Mouse (Mus musculus) MEL (cell line): ENCODE results near the gene Tshz2. TPM values are rescaled to one million over a fixed set of nuclear protein-coding genes. Genes with fewer than 3 reads are reported as not detected.

ENCODE experiments used
- DNase-seq: peaks from one replicate; pipeline ENCODE4 v3.0.0; 2011; ENCODE audit warnings: low read depth, low spot score
- H3K27ac ChIP-seq: 2 replicates; pipeline ENCODE4 v1.5.1; 2012; ENCODE audit warnings: low read depth, mild to moderate bottlenecking, control low read depth, low read length, moderate library complexity; ENCODE audit not compliant: control insufficient read depth
- H3K27me3 ChIP-seq, 2 experiments: fragments of 150-350 bp in 1 of 2; sonication (generic) in 1 of 2; 2 replicates each; pipeline ENCODE4 v1.6.1; 2012; ENCODE audit warnings: low read length in 2 of 2, mild to moderate bottlenecking in 2 of 2, improper control_type of control experiment in 1 of 2, moderate library complexity in 1 of 2; ENCODE audit not compliant: insufficient read depth in 2 of 2, control insufficient read depth in 1 of 2
- H3K36me3 ChIP-seq, 2 experiments: 2 replicates each; pipeline ENCODE4 v1.6.1; 2012 to 2014; ENCODE audit warnings: low read length in 2 of 2, improper control_type of control experiment in 1 of 2, inconsistent platforms in 1 of 2, mild to moderate bottlenecking in 1 of 2; ENCODE audit not compliant: insufficient read depth in 2 of 2, control insufficient read depth in 1 of 2
- H3K4me1 ChIP-seq, 2 experiments: fragments of 150-350 bp in 1 of 2; sonication (generic) in 1 of 2; 2 replicates each; pipeline ENCODE4 v1.6.1; 2012; ENCODE audit warnings: low read length in 2 of 2, improper control_type of control experiment in 1 of 2, mild to moderate bottlenecking in 1 of 2; ENCODE audit not compliant: insufficient read depth in 2 of 2, control insufficient read depth in 1 of 2
- H3K4me3 ChIP-seq, 2 experiments: fragments of 150-350 bp in 1 of 2; sonication (generic) in 1 of 2; 2 replicates each; pipeline ENCODE4 v1.5.1; 2012; ENCODE audit warnings: low read depth in 2 of 2, low read length in 2 of 2, mild to moderate bottlenecking in 2 of 2, moderate library complexity in 2 of 2, control low read depth in 1 of 2, improper control_type of control experiment in 1 of 2; ENCODE audit not compliant: control insufficient read depth in 1 of 2, insufficient read depth in 1 of 2
- H3K79me2 ChIP-seq: 2 replicates; pipeline ENCODE4 v1.6.1; 2012; ENCODE audit warnings: mild to moderate bottlenecking, low read length, moderate library complexity; ENCODE audit not compliant: control insufficient read depth, poor library complexity, insufficient read depth
- H3K9ac ChIP-seq: 2 replicates; pipeline ENCODE4 v1.6.1; 2012; ENCODE audit warnings: low read depth, mild to moderate bottlenecking, control low read depth, low read length, moderate library complexity; ENCODE audit not compliant: control insufficient read depth, poor library complexity, severe bottlenecking
- H3K9me3 ChIP-seq: fragments of 150-350 bp; sonication (generic); replicated peaks from 2 replicates; pipeline ENCODE4 v1.6.1; 2012; ENCODE audit warnings: mild to moderate bottlenecking, low read length, improper control_type of control experiment, moderate library complexity; ENCODE audit not compliant: insufficient read depth
- BHLHE40 ChIP-seq: IDR thresholded peaks from 2 replicates; pipeline ENCODE4 v1.6.1; 2012; ENCODE audit warnings: low read depth, mild to moderate bottlenecking, inconsistent platforms, low read length, improper control_type of control experiment, borderline replicate concordance
- CHD1 ChIP-seq: IDR thresholded peaks from 2 replicates; pipeline ENCODE4 v1.6.1; 2012; ENCODE audit warnings: low read depth, mild to moderate bottlenecking, inconsistent platforms, low read length, improper control_type of control experiment
- CHD2 ChIP-seq: IDR thresholded peaks from 2 replicates; pipeline ENCODE4 v1.6.1; 2011; ENCODE audit warnings: low read length, improper control_type of control experiment
- CTCF ChIP-seq, 3 experiments: IDR thresholded peaks in 2 of 3; conservative IDR thresholded peaks in 1 of 3; 2 replicates each; pipeline ENCODE4 v1.5.1; 2011 to 2012; ENCODE audit warnings: low read length in 3 of 3, low read depth in 2 of 3, mild to moderate bottlenecking in 2 of 3, improper control_type of control experiment in 1 of 3, inconsistent platforms in 1 of 3, mixed read lengths in 1 of 3, moderate library complexity in 1 of 3; ENCODE audit not compliant: control insufficient read depth in 1 of 3, insufficient read depth in 1 of 3, poor library complexity in 1 of 3, severe bottlenecking in 1 of 3
- E2F4 ChIP-seq: IDR thresholded peaks from 2 replicates; pipeline ENCODE4 v1.6.1; 2011; ENCODE audit warnings: low read depth, low read length, improper control_type of control experiment, borderline replicate concordance
- ELF1 ChIP-seq: IDR thresholded peaks from 2 replicates; pipeline ENCODE4 v1.6.1; 2014; ENCODE audit warnings: low read depth, mild to moderate bottlenecking, inconsistent platforms, low read length, improper control_type of control experiment, moderate library complexity
- EP300 ChIP-seq, 2 experiments: IDR thresholded peaks; 2 replicates each; pipeline ENCODE4 v1.6.1; 2011; ENCODE audit warnings: improper control_type of control experiment in 2 of 2, low read length in 2 of 2, low read depth in 1 of 2, mild to moderate bottlenecking in 1 of 2
- ETS1 ChIP-seq: IDR thresholded peaks from 2 replicates; pipeline ENCODE4 v1.6.1; 2012; ENCODE audit warnings: low read depth, mild to moderate bottlenecking, inconsistent platforms, low read length, improper control_type of control experiment, moderate library complexity
- GABPA ChIP-seq: IDR thresholded peaks from 2 replicates; pipeline ENCODE4 v1.6.1; 2012; ENCODE audit warnings: low read depth, mild to moderate bottlenecking, inconsistent platforms, low read length, improper control_type of control experiment, moderate library complexity
- GATA1 ChIP-seq: IDR thresholded peaks from 2 replicates; pipeline ENCODE4 v1.6.1; 2011; ENCODE audit warnings: low read depth, low read length, improper control_type of control experiment
- HCFC1 ChIP-seq: IDR thresholded peaks from 2 replicates; pipeline ENCODE4 v1.6.1; 2012; ENCODE audit warnings: low read depth, mild to moderate bottlenecking, inconsistent platforms, low read length, improper control_type of control experiment, moderate library complexity
- JUND ChIP-seq: IDR thresholded peaks from 2 replicates; pipeline ENCODE4 v1.6.1; 2011; ENCODE audit warnings: low read depth, mild to moderate bottlenecking, improper control_type of control experiment, low read length
- MAFK ChIP-seq: IDR thresholded peaks from 2 replicates; pipeline ENCODE4 v1.6.1; 2011; ENCODE audit warnings: low read depth, mild to moderate bottlenecking, low read length, improper control_type of control experiment, borderline replicate concordance
- MYB ChIP-seq: IDR thresholded peaks from 2 replicates; pipeline ENCODE4 v1.6.1; 2011; ENCODE audit warnings: mild to moderate bottlenecking, low read depth, low read length, improper control_type of control experiment
- MYC ChIP-seq: IDR thresholded peaks from 2 replicates; pipeline ENCODE4 v1.6.1; 2011; ENCODE audit warnings: low read depth, mild to moderate bottlenecking, low read length, improper control_type of control experiment, moderate library complexity
- NELFE ChIP-seq: IDR thresholded peaks from 2 replicates; pipeline ENCODE4 v1.6.1; 2011; ENCODE audit warnings: low read depth, low read length, improper control_type of control experiment
- NRF1 ChIP-seq: IDR thresholded peaks from 2 replicates; pipeline ENCODE4 v1.6.1; 2014; ENCODE audit warnings: low read depth, mild to moderate bottlenecking, inconsistent platforms, low read length, improper control_type of control experiment, moderate library complexity; ENCODE audit not compliant: poor library complexity, insufficient read depth, severe bottlenecking
- POLR2AphosphoS2 ChIP-seq: IDR thresholded peaks from 2 replicates; pipeline ENCODE4 v1.6.1; 2011; ENCODE audit warnings: low read length, improper control_type of control experiment
- POLR2AphosphoS5 ChIP-seq: IDR thresholded peaks from 2 replicates; pipeline ENCODE4 v1.6.1; 2012; ENCODE audit warnings: low read depth, borderline replicate concordance, mild to moderate bottlenecking, inconsistent platforms, low read length, moderate library complexity, mixed read lengths
- RAD21 ChIP-seq: IDR thresholded peaks from 2 replicates; pipeline ENCODE4 v1.6.1; 2011; ENCODE audit warnings: mild to moderate bottlenecking, low read depth, low read length, improper control_type of control experiment
- RCOR1 ChIP-seq: IDR thresholded peaks from 2 replicates; pipeline ENCODE4 v1.6.1; 2012; ENCODE audit warnings: low read depth, mild to moderate bottlenecking, inconsistent platforms, low read length, improper control_type of control experiment
- SIN3A ChIP-seq: IDR thresholded peaks from 2 replicates; pipeline ENCODE4 v1.6.1; 2012; ENCODE audit warnings: low read length, improper control_type of control experiment, inconsistent platforms
- TAL1 ChIP-seq: IDR thresholded peaks from 2 replicates; pipeline ENCODE4 v1.6.1; 2012; ENCODE audit warnings: mild to moderate bottlenecking, inconsistent platforms, low read length, moderate library complexity, mixed read lengths
- TBP ChIP-seq: IDR thresholded peaks from 2 replicates; pipeline ENCODE4 v1.8.0; 2011; ENCODE audit warnings: low read depth, low read length, improper control_type of control experiment
- TCF12 ChIP-seq: IDR thresholded peaks from 2 replicates; pipeline ENCODE4 v1.6.1; 2014; ENCODE audit warnings: low read depth, mild to moderate bottlenecking, inconsistent platforms, low read length, improper control_type of control experiment, moderate library complexity
- USF1 ChIP-seq: IDR thresholded peaks from 2 replicates; pipeline ENCODE4 v1.6.1; 2014; ENCODE audit warnings: low read depth, mild to moderate bottlenecking, inconsistent platforms, low read length, improper control_type of control experiment, moderate library complexity
- USF2 ChIP-seq, 2 experiments: IDR thresholded peaks; 2 replicates each; pipeline ENCODE4 v1.6.1; 2011 to 2012; ENCODE audit warnings: improper control_type of control experiment in 2 of 2, low read length in 2 of 2, borderline replicate concordance in 1 of 2, inconsistent platforms in 1 of 2, low read depth in 1 of 2, mild to moderate bottlenecking in 1 of 2; ENCODE audit not compliant: insufficient read depth in 1 of 2
- ZNF384 ChIP-seq: IDR thresholded peaks from 2 replicates; pipeline ENCODE4 v1.6.1; 2012; ENCODE audit warnings: low read depth, mild to moderate bottlenecking, inconsistent platforms, low read length, improper control_type of control experiment
- polyA plus RNA-seq, 2 experiments: library from polyadenylated mRNA; stranded (reverse) in 1 of 2; unstranded in 1 of 2; fragments of >175 nt in 1 of 2; fragments of >200 nt in 1 of 2; gene quantifications; 2 replicates each; pipeline versions ENCODE4 v1.2.1 to v1.2.4; 2012; ENCODE audit warnings: low replicate concordance in 2 of 2, low read depth in 1 of 2; ENCODE audit not compliant: insufficient read length in 2 of 2, insufficient read depth in 1 of 2, missing spikeins in 1 of 2
- total RNA-seq: library from RNA; depleted of rRNA; stranded (reverse); fragments of 300-350 nt; gene quantifications from 2 replicates; pipeline ENCODE4 v1.2.3, GENCODE M21; 2012

Tshz2 gene
- total and polyA plus RNA-seq, 3 experiments = not detected

DNA sequence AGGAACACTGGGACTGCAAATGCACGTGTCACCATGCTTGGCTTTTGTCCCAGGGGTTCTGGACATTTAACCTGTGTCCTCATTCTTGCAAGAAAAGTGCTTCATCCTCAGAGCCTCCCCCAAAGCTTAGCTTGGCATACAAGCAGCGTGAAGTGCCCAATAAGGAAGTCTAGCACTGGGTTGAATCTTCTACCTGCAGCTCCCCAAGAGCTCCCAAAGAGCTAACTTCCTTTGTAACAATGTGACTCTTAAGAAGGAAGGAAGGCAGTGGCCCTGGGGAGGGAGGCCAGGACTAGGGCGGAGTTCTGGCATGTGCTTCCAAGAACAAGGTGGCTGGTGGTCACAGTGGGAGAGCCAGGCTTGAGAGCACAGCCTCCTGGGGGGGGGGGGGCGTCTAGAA, 18.1 kb upstream of the Tshz2 start:
- H3K27me3 ChIP-seq = no peaks in the 10 kb centered on the region
- no peaks in the 10 kb centered on the region for H3K9me3 ChIP-seq
- no peaks in the 10 kb centered on the region for H3K4me1 ChIP-seq
- TF ChIP-seq NRF1 (no peak), ZNF384 (no peak), GATA1 (no peak), HCFC1 (no peak), NELFE (no peak), TAL1 (no peak), JUND (no peak), POLR2AphosphoS2 (no peak), CHD2 (no peak)
- TF ChIP-seq, all 39 proteins: peak for 0
- no peaks in the 10 kb centered on the region for H3K79me2 ChIP-seq
- DNase-seq = no peak
- no peak overlapping the region for H3K9ac ChIP-seq
- no peaks in the 10 kb centered on the region for H3K36me3 ChIP-seq
- H3K4me3 ChIP-seq = no peak overlapping the region
- H3K27ac ChIP-seq = no peak overlapping the region

DNA sequence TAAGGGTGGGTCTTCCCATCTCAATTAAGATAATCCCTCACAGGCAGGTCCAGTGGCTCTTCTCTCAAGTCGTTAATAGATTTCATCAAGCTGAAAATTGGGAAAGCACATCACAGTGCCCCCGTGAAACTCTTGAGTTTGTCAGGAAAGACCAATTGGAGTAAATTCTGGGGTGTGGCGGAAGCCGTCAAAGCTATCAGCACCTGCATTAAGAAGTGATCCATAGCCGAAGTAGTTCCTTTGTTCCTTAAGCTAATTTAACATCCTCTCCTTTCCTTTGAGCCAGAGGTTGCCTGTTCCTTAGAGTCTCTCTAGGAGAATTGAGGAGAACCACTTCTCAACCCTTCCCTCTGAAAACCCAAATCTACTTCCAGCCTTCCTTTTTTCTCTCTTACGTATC, 16.8 kb upstream of the Tshz2 start:
- no peaks in the 10 kb centered on the region for H3K9me3 ChIP-seq
- H3K36me3 ChIP-seq = no peaks in the 10 kb centered on the region
- no peak overlapping the region for H3K4me3 ChIP-seq
- H3K79me2 ChIP-seq = no peaks in the 10 kb centered on the region
- TF ChIP-seq ELF1 (no peak), JUND (no peak), BHLHE40 (no peak), RAD21 (no peak), USF1 (no peak), TCF12 (no peak), RCOR1 (no peak), MYB (no peak), TAL1 (no peak)
- DNase-seq = no peak
- no peak overlapping the region for H3K9ac ChIP-seq
- no peaks in the 10 kb centered on the region for H3K27me3 ChIP-seq
- no peak overlapping the region for H3K27ac ChIP-seq
- H3K4me1 ChIP-seq = no peaks in the 10 kb centered on the region

DNA sequence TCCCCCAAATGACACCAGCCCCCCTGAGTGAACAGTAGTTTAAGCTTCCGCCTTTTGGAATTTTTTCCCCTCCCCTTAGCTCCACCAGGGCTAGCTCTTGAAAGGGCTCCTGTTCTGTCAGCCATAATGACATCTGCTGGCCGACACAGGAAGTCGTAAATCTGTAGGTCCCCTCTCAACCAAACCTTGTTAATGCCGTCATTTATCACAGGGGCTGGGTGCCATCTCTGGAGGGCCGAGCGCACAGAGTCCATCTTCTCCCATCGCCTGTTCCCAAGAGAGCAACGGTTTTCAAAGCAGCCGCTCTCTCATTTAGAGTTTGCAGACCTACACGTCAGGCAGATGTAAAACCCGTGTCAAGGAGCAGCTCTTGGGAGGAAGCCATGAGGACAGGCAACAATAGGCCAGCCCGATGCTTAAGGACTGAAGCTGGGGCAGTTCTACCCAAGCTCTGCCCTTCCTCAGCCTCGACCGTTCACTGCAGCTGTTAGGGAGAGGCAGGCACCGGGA, 11.6 kb upstream of the Tshz2 start:
- Histone ChIP-seq H3K36me3 (no peaks in the 10 kb centered on the region), H3K4me1 (no peaks in the 10 kb centered on the region), H3K9ac (no peak overlapping the region), H3K27ac (no peak overlapping the region), H3K4me3 (no peak overlapping the region), H3K79me2 (no peaks in the 10 kb centered on the region), H3K9me3 (no peaks in the 10 kb centered on the region; the same call in 1 of the 2 replicates), H3K27me3 (no peaks in the 10 kb centered on the region)
- DNase-seq = no peak
- TF ChIP-seq E2F4 (no peak), EP300 (IDR thresholded peaks at IDR 0.05; ENCODE audit: low read depth in 1 of 2, low read length in 2 of 2) (no peak), SIN3A (no peak), ETS1 (no peak), MYC (no peak), CHD1 (no peak), MAFK (no peak), POLR2AphosphoS5 (no peak), CTCF (IDR thresholded peaks at IDR 0.05 in 2 of 3, conservative IDR thresholded peaks at IDR 0.05 in 1 of 3; ENCODE audit: control insufficient read depth in 1 of 3, insufficient read depth in 1 of 3, low read depth in 2 of 3, low read length in 3 of 3, poor library complexity in 1 of 3, severe bottlenecking in 1 of 3) (no peak), TBP (no peak), GABPA (no peak), MYB (no peak), USF2 (IDR thresholded peaks at IDR 0.05; ENCODE audit: borderline replicate concordance in 1 of 2, insufficient read depth in 1 of 2, low read depth in 1 of 2, low read length in 2 of 2) (no peak)
